23 mouse cellular contexts compared by ENCODE assay signal in the genomic region with DNA sequence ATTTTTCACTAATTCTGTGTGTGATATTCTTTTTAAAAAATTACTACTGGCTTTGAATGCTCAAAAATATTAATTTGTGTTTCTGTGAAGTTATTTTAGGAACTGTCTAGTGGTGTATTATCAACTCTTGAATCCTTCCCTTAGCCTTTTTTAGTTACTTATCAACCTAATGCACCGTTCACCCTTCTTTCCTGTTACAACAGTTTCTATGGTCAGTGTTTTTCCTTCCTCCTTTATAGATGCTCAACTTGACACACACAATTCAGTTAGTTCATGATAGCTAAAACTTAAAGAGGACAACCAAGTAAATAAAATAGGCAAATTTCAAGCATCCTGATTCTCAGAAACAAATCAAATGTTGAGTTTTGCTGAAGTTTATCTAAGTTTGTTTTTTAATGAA.
DNase-seq lines count a peak whose midpoint lies in the region; ATAC-seq lines count a peak whose summit lies in the region.
"Had no signal": no experiment of that assay in that cellular context is flagged by ENCODE, and none has a peak within 500 bp of the region (broad histone marks: within the 10 kb centered on the region; RNA-seq: fewer than 3 reads in every experiment).

No protein-coding gene starts in this region.

- DNase-seq in 416B (ENCODE audit: low read depth) (peak; percentile 93), MEL-GATA-1-ER (ENCODE audit: extremely low read depth, low read depth) (peak; percentile 76)
- no peak for DNase-seq in adrenal gland, postnatal 4 days (ENCODE audit: low spot score in 2 of 2)
- DNase-seq in testis, postnatal 14 days (ENCODE audit: low spot score): no peak
- DNase-seq in kidney, postnatal 36 days: no peak
- DNase-seq: adrenal gland, postnatal 10 days; adrenal gland, postnatal 36 days; cerebellum, adult 11 months; cerebellum, adult 2 months; cerebellum, adult 9-11 months; cerebellum, postnatal 25 days; embryo, embryonic 11 days; gastrocnemius, postnatal 10 days; gastrocnemius, postnatal 36 days; heart, adult 11 months; heart, postnatal 36 days had no signal

- peak; percentile 75 to 88 for ATAC-seq in hematopoietic stem cell, adult 5-6 weeks (replicated peaks in 1 of 2; ENCODE audit: insufficient read depth in 1 of 2, low FRiP score in 2 of 2, low TSS enrichment in 1 of 2, low read depth in 1 of 2, poor library complexity in 2 of 2, severe bottlenecking in 2 of 2)
- ATAC-seq: CD4-positive, CD25-positive, alpha-beta regulatory T cell, adult 4 months; forebrain, embryonic 15.5 days; hindbrain, postnatal 0 days; inflammation-experienced regulatory T-cells, adult 6 months; intestine, embryonic 16.5 days; Patski had no signal

Comparison
In these comparisons a context has a peak if more than half of its experiments do, and no peak if none do; other contexts are left out.
1. DNase-seq: peak in 416B (single experiment) and MEL-GATA-1-ER (single experiment); none in adrenal gland, postnatal 4 days (0 of 2), testis, postnatal 14 days (single experiment) and kidney, postnatal 36 days (0 of 2).